Mouse (Mus musculus) Patski (cell line): ENCODE data around the gene Msi2. TPM values are rescaled to one million over a fixed set of nuclear protein-coding genes. Genes with fewer than 3 reads are reported as not detected.

Experiments
- ATAC-seq: fragments of 100-300 bp; one replicate; pipeline ENCODE4 v1.8.0; 2021
- CTCF ChIA-PET: fragments of 350-600 bp; sonication (Branson Sonifier 250); formaldehyde crosslinking; loops from one replicate; lab custom pipeline; 2022; ENCODE audit warnings: inconsistent platforms; lab: Charles Lee
- POLR2A ChIA-PET: fragments of 350-600 bp; sonication (Branson Sonifier 250); formaldehyde crosslinking; loops from one replicate; lab custom pipeline; 2022; ENCODE audit warnings: antibody characterized with exemption, inconsistent platforms; lab: Charles Lee
- DNase-seq: peaks from one replicate; pipeline ENCODE4 v3.0.0-alpha.2; 2011; ENCODE audit warnings: low read depth, low spot score
- H3K27me3 ChIP-seq: fragments of 371-371 bp; one replicate; pipeline ENCODE4 v1.5.1; 2021
- CTCF ChIP-seq: fragments of 100-300 bp; IDR thresholded peaks from one replicate; pipeline ENCODE4 v1.5.1; 2021
- in situ Hi-C: fragments of 300-500 bp; cut with MboI; formaldehyde crosslinking; loops from 3 replicates; pipeline ENCODE4 v1.11.1; 2018; ENCODE audit warnings: low pct_unique_long_range_greater_than_20kb, mixed read lengths
- polyA plus RNA-seq: library from polyadenylated mRNA; unstranded; gene quantifications from one replicate; pipeline ENCODE4 v1.2.3, GENCODE M21; 2021

Msi2 gene
- polyA plus RNA-seq, 1 experiment from 2014 or later: 72.3 TPM

- in situ Hi-C loops: no loop called here
- no peaks in the 10 kb centered on the region for H3K27me3 ChIP-seq
- ATAC-seq (no peak), DNase-seq (no peak)
- TF ChIP-seq CTCF: no peak
- CTCF ChIA-PET: interaction anchor here (1.2 kb wide), 1 partner anchor 10 kb away, joined by 4 read pairs; no protein-coding TSS in a partner anchor
- POLR2A ChIA-PET: no interaction called here
Observed at GRCm38 (mm10) chr11:88683026-88683770, 35.1 kb downstream of the Msi2 start.

- ChIA-PET CTCF (no interaction called here), POLR2A (no interaction called here)
- ATAC-seq (no peak), DNase-seq (no peak)
- H3K27me3 ChIP-seq: no peaks in the 10 kb centered on the region
- TF ChIP-seq CTCF: no peak
- in situ Hi-C loops: no loop called here
Observed at GRCm38 (mm10) chr11:88677350-88677749, 41.0 kb downstream of the Msi2 start.

- DNase-seq: no peak
- in situ Hi-C loops: no loop called here
- CTCF ChIA-PET: no interaction called here
- no peak for TF ChIP-seq CTCF
- ATAC-seq: no peak
- H3K27me3 ChIP-seq: no peaks in the 10 kb centered on the region
- POLR2A ChIA-PET: interaction anchor here (0.9 kb wide), 1 partner anchor 11 kb away, joined by 3 read pairs; no protein-coding TSS in a partner anchor
Observed at GRCm38 (mm10) chr11:88676597-88676996, 41.7 kb downstream of the Msi2 start.

DNA sequence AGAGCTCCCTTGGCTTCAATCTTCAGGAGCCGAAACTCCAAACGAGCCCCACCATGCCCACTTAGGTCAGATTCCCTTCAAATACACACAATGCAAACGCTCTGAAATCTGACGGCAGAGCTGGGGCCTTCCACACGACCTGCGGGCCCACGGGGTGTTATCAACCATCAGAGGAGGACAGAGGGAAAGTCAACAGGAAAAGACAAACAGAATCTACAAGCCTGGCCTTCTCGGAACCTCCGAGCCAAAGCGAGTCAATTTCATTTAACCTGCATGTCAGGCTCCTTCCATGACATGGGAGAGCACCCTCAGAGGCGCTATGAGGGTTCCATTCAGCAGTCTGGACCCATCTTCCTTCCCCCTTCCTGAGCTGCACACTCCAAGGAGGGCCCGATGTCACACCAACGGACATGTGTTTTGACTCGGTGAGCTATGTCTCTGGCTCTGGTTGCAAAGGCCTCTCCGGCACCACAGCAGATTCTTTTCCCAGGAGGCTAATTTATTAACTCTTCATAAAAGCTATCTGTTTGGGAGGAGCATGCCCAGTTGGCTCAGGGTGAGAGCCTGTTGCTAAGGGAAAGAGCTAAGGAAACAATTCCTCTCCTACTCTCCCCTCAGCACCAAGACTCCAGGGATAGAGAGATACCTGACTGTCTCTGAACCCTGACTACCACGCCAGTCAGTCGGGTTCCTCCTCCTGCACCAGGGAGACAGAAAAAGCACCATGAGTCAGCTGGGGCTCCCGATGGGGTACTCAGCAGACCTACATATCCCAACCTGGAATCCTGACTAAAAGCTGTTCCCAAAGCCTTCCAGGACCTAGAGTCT, 42.6 kb downstream of the Msi2 start:
- POLR2A ChIA-PET: interaction anchor here (0.9 kb wide), 1 partner anchor 10 kb away, joined by 3 read pairs; no protein-coding TSS in a partner anchor
- no peak for DNase-seq
- ATAC-seq: no peak
- no peaks in the 10 kb centered on the region for H3K27me3 ChIP-seq
- in situ Hi-C loops: no loop called here
- no peak for TF ChIP-seq CTCF
- CTCF ChIA-PET: no interaction called here

DNA sequence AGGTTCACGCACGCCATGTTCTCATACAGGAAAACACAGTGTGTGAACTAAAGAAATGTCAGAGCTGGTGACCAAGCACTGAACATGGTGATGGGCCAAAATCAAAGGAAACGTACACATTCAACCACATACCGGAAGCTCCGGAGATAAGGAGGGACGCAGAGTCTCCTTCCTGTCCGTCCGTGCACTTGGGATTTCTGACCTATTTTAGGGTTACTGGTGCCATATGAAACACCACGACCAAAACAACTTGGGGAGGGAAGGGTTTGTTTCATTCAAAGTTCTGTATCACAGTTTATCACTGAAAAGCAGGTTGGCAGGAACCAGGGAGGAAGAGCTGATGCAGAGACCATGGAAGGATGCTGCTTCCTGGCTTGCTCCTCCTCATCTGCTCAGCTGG, 44.2 kb downstream of the Msi2 start:
- TF ChIP-seq CTCF: no peak
- ChIA-PET CTCF (no interaction called here), POLR2A (interaction anchor here (1.5 kb wide), 1 partner anchor 8 kb away, joined by 3 read pairs; no protein-coding TSS in a partner anchor)
- in situ Hi-C loops: no loop called here
- H3K27me3 ChIP-seq: no peaks in the 10 kb centered on the region
- no peak for DNase-seq
- ATAC-seq: no peak

- in situ Hi-C loops: no loop called here
- ATAC-seq: no peak
- ChIA-PET CTCF (no interaction called here), POLR2A (no interaction called here)
- DNase-seq: no peak
- H3K27me3 ChIP-seq: no peaks in the 10 kb centered on the region
- no peak for TF ChIP-seq CTCF
Observed at GRCm38 (mm10) chr11:88670925-88671324, 47.4 kb downstream of the Msi2 start.

DNA sequence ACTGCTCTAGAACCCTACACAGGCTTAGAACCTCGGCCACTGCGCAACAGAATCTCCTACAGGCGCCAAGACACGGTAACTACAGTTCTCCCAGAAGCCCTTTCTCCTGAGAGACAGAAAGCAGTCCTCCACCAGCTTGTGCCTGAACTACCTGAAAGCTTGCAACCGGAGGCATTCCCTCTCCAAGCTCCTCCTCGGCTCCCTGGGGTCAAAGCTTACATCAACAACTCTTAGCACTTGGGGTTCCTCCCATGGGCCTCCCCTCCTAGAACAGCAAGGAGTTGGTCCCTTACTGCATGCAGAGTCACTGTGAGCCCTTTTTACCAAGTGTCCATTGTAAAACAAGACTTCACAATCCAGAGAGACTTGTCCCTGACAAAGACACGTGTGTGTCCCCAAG, 49.2 kb downstream of the Msi2 start:
- no peak for TF ChIP-seq CTCF
- in situ Hi-C loops: no loop called here
- POLR2A ChIA-PET: no interaction called here
- no peaks in the 10 kb centered on the region for H3K27me3 ChIP-seq
- DNase-seq: no peak
- ATAC-seq: no peak
- CTCF ChIA-PET: no interaction called here

- no peak for DNase-seq
- no peaks in the 10 kb centered on the region for H3K27me3 ChIP-seq
- ATAC-seq: no peak
- no peak for TF ChIP-seq CTCF
- in situ Hi-C loops: no loop called here
- CTCF ChIA-PET: no interaction called here
- POLR2A ChIA-PET: no interaction called here
Observed at GRCm38 (mm10) chr11:88668345-88668744, 50.0 kb downstream of the Msi2 start.

GRCm38 (mm10) chr11:88665799-88666198, 52.5 kb downstream of the Msi2 start:
- ChIA-PET CTCF (no interaction called here), POLR2A (interaction anchor here (0.7 to 1.1 kb wide), 2 partner anchors 8 to 10 kb away, joined by 3 read pairs; no protein-coding TSS in a partner anchor)
- DNase-seq (no peak), ATAC-seq (no peak)
- no peaks in the 10 kb centered on the region for H3K27me3 ChIP-seq
- no peak for TF ChIP-seq CTCF
- in situ Hi-C loops: no loop called here

DNA sequence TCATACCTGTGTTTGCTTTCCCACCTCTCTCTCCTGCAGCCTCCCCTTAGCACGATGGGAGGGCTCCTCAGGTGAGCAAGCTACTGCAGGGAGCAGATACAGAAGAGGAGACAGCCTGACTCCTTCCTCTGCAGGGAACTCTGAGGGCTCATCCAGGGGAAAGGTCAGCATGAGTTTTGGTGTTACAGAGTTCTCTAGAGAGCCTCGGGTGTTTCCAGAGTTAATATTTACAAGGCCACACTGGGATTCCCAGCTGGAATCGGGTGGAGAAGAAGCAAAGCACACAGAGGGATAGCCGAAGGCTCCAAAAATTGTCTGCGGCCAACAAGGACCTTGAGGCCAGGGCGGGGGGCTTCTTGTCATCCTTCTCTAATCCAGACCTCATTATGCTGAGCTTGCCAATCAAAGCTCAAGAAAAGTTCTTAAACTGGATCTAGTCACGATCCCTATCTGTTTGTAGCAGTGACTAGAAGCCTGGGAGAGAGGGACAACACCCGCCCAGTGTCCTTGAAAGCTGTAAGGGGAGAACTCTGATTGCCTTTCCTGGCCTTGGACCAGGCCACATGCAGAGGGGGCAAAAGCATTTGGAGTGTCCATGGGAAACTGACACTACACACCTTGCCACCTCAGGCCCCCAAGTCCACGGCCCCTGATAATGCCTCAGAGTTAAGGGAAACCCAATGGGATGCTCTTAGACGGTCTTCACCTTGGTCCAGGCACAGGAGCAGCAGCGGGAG, 56.7 kb downstream of the Msi2 start:
- POLR2A ChIA-PET: interaction anchor here (0.6 to 1.0 kb wide), 3 partner anchors 11 to 102 kb away, joined by 3 to 5 read pairs (median 3); no protein-coding TSS in a partner anchor
- in situ Hi-C loops: no loop called here

More for the DNA sequence above, 56.7 kb downstream of the Msi2 start:
- DNase-seq (no peak), ATAC-seq (no peak)
- CTCF ChIA-PET: no interaction called here
- TF ChIP-seq CTCF: no peak
- no peaks in the 10 kb centered on the region for H3K27me3 ChIP-seq
